Mouse (Mus musculus) embryo, embryonic 10.5 days (tissue): ENCODE measurements at regions not wholly inside any gene's neighbourhood (a gene's known extent, or its start where the extent isn't known, plus 50 kb on each side); places are given as distances from the start of the nearest gene placed in this dataset.

Experiments
- DNase-seq: peaks from one replicate; pipeline ENCODE4 v3.0.0-alpha.2; 2015; ENCODE audit warnings: low spot score

- no peak for DNase-seq
Observed at GRCm38 (mm10) chrX:92791023-92791346, 191.6 kb upstream of the Mageb18 start.

GRCm38 (mm10) chrX:92790323-92791022 lies 191.1 kb upstream of the Mageb18 start:
- DNase-seq = no peak

GRCm38 (mm10) chrX:92786814-92787213 lies 187.4 kb upstream of the Mageb18 start:
- no peak for DNase-seq

- DNase-seq = no peak
Observed at GRCm38 (mm10) chrX:92740026-92740425, 140.7 kb upstream of the Mageb18 start.

- no peak for DNase-seq
Observed at GRCm38 (mm10) chrX:92710279-92710678, 110.9 kb upstream of the Mageb18 start.

- no peak for DNase-seq
Observed at GRCm38 (mm10) chrX:92679761-92680160, 80.4 kb upstream of the Mageb18 start.

GRCm38 (mm10) chrX:92661168-92661567 lies 61.8 kb upstream of the Mageb18 start:
- DNase-seq = peak; percentile 4
